Mouse (Mus musculus): ENCODE measurements at regions not wholly inside any gene's neighbourhood (a gene's known extent, or its start where the extent isn't known, plus 50 kb on each side); places are given as distances from the start of the nearest gene placed in this dataset.

GRCm38 (mm10) chr3:147445066-147445844 lies 593.1 kb downstream of the Ttll7 start:
- no peak for DNase-seq

- DNase-seq: no peak
These were observed 593.7 kb downstream of the Ttll7 start for GRCm38 (mm10) chr3:147445884-147446283.

DNA sequence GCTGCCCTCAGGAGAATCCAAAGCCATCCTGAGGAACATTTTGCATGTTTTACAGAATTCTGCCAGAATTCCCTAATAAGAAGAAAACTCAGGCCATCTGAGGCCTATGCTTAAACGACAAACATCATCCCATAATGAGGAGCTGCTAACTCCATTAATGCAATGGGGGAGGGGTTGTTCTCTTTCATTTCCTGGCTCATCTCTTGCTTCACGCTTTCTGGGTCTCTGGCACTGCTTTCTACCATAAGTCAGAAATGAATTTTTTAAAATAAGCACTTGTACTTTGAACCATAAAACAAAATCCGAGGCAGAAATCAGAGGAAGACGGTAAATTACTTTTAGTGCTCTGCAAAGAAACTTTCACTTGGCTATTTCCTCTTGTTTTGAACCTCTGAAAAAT lies 600.0 kb downstream of the Ttll7 start:
- DNase-seq: no peak

DNA sequence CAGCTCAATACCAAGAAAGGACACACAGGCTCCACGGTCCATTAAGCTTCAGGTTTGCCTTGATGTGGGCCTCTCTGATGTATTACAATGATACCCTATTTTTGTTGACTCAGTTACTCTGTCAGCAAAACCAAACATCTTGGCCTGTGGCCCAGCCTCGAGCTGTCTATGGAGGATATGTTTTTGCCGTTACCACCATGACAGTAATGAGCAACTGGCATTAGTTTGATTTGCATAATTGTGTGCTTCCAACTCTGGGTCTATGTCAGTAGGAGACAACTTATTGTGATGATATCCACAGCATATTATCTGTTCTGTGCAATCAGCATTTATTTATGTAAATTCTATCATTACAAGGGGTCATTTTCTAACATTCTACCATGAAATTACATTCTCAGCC lies 603.2 kb downstream of the Ttll7 start:
- DNase-seq: no peak

DNA sequence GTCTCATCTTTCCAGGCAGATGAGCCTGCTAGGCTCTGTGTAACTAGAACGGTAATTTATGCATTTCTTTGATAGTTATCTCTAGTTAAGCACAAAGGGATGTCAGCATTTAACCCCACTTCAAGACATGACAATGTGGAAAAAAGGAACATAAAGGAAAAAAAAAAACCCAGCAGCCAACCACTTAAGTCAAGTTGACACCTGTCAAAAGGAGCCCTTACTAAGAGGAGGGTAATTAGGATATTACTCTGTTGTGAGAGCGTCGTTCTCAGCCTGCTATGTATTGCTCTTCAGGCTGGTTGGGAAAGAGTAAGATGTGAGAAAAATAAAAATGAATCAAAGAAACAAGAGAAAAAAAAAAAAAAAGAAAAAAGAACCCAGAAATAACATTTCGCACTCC lies 604.1 kb downstream of the Ttll7 start:
- DNase-seq: no peak

- DNase-seq: no peak
These were observed 605.9 kb downstream of the Ttll7 start for GRCm38 (mm10) chr3:147458115-147458514.

DNA sequence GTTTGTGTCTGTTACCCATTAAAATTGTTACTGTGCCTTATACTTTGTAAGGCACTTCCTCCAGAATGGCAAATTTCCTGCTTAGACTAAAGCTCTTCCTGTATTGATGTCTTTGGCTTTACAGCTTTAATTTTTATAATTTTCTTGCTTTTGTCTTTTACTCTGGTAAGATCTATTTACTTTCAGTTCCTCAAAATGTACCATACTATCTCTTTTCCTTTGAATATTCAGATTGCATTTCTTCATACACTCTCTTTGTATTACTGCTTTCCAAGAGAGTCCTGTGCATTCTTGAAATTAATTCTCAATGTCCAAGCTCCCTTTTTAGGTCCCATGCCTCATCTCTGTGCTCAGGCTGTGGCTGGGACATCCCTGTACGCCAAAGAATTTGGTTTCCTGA lies 627.7 kb downstream of the Ttll7 start:
- DNase-seq: no peak
